Mouse (Mus musculus) lung, postnatal 0 days (tissue): ENCODE measurements around the gene BC005537.

ENCODE experiments used
- CTCF ChIP-seq: IDR thresholded peaks from 2 replicates; pipeline ENCODE4 v1.5.1; 2016; ENCODE audit warnings: antibody characterized with exemption, mild to moderate bottlenecking
- EP300 ChIP-seq: IDR thresholded peaks from 2 replicates; pipeline ENCODE4 v1.6.1; 2016; ENCODE audit warnings: antibody characterized with exemption, mild to moderate bottlenecking, control low read depth

DNA sequence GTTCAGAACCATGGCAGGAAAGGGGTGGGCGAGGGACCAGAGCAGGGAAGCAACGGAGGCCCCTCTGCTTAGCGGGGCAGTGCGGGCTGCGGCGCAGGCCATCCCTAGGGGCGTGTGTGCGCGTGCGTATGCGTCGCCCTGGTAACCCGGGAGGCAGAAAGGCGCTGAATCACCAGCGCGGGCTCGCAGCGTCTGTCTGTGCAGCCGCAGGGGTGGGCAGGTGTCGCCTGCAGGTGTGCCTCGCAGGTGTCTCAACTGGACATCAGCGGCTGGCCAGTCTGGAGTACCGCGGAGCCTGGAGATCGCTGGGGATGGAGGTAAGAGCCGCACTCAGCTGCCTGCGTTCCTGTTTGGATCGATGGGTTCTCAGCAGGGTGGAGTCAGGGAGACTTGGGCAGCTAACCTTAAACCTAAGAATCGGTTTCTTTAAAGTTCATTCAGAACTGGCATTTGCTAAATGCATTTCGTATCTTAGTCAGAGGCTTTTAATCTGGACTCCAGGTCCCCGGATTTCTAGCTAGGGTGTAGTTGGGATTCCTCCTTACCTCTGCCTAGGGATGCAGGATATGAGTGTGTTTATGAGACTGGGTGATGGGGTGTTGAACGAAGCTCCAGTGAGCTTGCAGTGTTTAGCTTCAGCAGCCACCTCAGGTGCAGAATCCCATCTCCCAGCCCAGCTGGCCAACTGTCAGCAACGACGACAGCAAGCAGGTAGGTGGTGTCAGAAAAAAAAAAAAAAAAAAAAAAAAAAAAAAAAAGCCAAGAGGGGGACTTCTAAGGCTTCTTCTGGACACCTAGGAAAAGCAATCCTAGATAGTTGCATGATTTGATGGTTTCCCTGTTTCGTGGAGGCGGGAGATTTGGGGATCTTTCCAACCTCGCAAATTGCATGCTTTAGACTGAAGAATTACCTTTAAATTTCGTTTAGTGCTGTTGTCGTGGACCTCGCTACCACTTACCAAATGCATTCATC is 43.8 kb downstream of the BC005537 start, which contains the start of gene D130043K22Rik:
- TF ChIP-seq EP300 (no peak), CTCF (no peak)
